Mouse (Mus musculus) CH12.LX (cell line): Measurements from ENCODE around the gene Abracl. TPM values are rescaled to one million over a fixed set of nuclear protein-coding genes. Genes with fewer than 3 reads are reported as not detected.

Source experiments
- DNase-seq: peaks from one replicate; pipeline ENCODE4 v3.0.0-alpha.2; 2013; ENCODE audit errors: extremely low read depth
- H3K27ac ChIP-seq: 2 replicates; pipeline ENCODE4 v1.5.1; 2012; ENCODE audit warnings: low read depth, mild to moderate bottlenecking, control low read depth, moderate library complexity; ENCODE audit not compliant: insufficient read depth
- H3K27me3 ChIP-seq: replicated peaks from 2 replicates; pipeline ENCODE3; 2012; ENCODE audit warnings: inconsistent platforms
- H3K36me3 ChIP-seq, 2 experiments: replicated peaks in 1 of 2; 2 replicates each; pipeline versions ENCODE3 to v1.6.1; 2012; ENCODE audit warnings: inconsistent platforms in 1 of 2, low read length in 1 of 2, mild to moderate bottlenecking in 1 of 2, mixed read lengths in 1 of 2, moderate library complexity in 1 of 2; ENCODE audit not compliant: control insufficient read depth in 1 of 2, insufficient read depth in 1 of 2
- H3K4me1 ChIP-seq, 2 experiments: 2 replicates each; pipeline ENCODE4 v1.6.1; 2012; ENCODE audit warnings: inconsistent platforms in 1 of 2, moderate library complexity in 1 of 2; ENCODE audit not compliant: insufficient read depth in 2 of 2, control insufficient read depth in 1 of 2
- H3K4me2 ChIP-seq: 2 replicates; pipeline ENCODE4 v1.6.1; 2012; ENCODE audit warnings: low read depth, mild to moderate bottlenecking, control low read depth; ENCODE audit not compliant: poor library complexity, insufficient read depth, severe bottlenecking
- H3K4me3 ChIP-seq, 3 experiments: fragments of 150-350 bp in 1 of 3; sonication (generic) in 1 of 3; replicated peaks in 1 of 3; 2 replicates each; pipeline versions ENCODE3 to v1.5.1; 2011 to 2012; ENCODE audit warnings: low read depth in 2 of 3, low read length in 2 of 3, mild to moderate bottlenecking in 2 of 3, moderate library complexity in 2 of 3, control low read depth in 1 of 3, improper control_type of control experiment in 1 of 3, inconsistent platforms in 1 of 3, mixed read lengths in 1 of 3; ENCODE audit not compliant: poor library complexity in 1 of 3
- H3K79me2 ChIP-seq: replicated peaks from 2 replicates; pipeline ENCODE4 v1.6.1; 2012; ENCODE audit warnings: mild to moderate bottlenecking, moderate library complexity; ENCODE audit not compliant: control insufficient read depth, poor library complexity, insufficient read depth, severe bottlenecking; ENCODE audit errors: extremely low read depth
- H3K9ac ChIP-seq: 2 replicates; pipeline ENCODE4 v1.6.1; 2012; ENCODE audit warnings: low read depth, mild to moderate bottlenecking, control low read depth, moderate library complexity; ENCODE audit not compliant: insufficient read depth
- H3K9me3 ChIP-seq: replicated peaks from 2 replicates; pipeline ENCODE3; 2012; ENCODE audit warnings: low read length, inconsistent platforms, mixed read lengths
- BHLHE40 ChIP-seq: IDR thresholded peaks from 2 replicates; pipeline ENCODE4 v1.6.1; 2011; ENCODE audit warnings: mild to moderate bottlenecking, low read depth, low read length, improper control_type of control experiment
- CHD1 ChIP-seq: IDR thresholded peaks from 2 replicates; pipeline ENCODE4 v1.6.1; 2012; ENCODE audit warnings: low read depth, low read length, improper control_type of control experiment, inconsistent platforms
- CHD2 ChIP-seq: IDR thresholded peaks from 2 replicates; pipeline ENCODE4 v1.6.1; 2011; ENCODE audit warnings: low read length, improper control_type of control experiment
- E2F4 ChIP-seq: IDR thresholded peaks from 2 replicates; pipeline ENCODE4 v1.6.1; 2011; ENCODE audit warnings: low read depth, low read length, improper control_type of control experiment; ENCODE audit not compliant: insufficient replicate concordance
- ELF1 ChIP-seq: IDR thresholded peaks from 2 replicates; pipeline ENCODE4 v1.6.1; 2014; ENCODE audit warnings: low read depth, mild to moderate bottlenecking, inconsistent platforms, low read length, improper control_type of control experiment
- ETS1 ChIP-seq: conservative IDR thresholded peaks from 2 replicates; pipeline ENCODE4 v1.6.1; 2012; ENCODE audit warnings: low read depth, mild to moderate bottlenecking, inconsistent platforms, low read length, improper control_type of control experiment, moderate library complexity
- HCFC1 ChIP-seq: IDR thresholded peaks from 2 replicates; pipeline ENCODE4 v1.6.1; 2012; ENCODE audit warnings: low read depth, mild to moderate bottlenecking, inconsistent platforms, low read length, improper control_type of control experiment
- IRF4 ChIP-seq: IDR thresholded peaks from 2 replicates; pipeline ENCODE4 v1.6.1; 2014; ENCODE audit warnings: low read depth, mild to moderate bottlenecking, inconsistent platforms, low read length, improper control_type of control experiment
- JUN ChIP-seq: IDR thresholded peaks from 2 replicates; pipeline ENCODE4 v1.6.1; 2011; ENCODE audit warnings: low read depth, mild to moderate bottlenecking, low read length, improper control_type of control experiment, moderate library complexity; ENCODE audit not compliant: insufficient read depth
- KAT2A ChIP-seq: IDR thresholded peaks from 2 replicates; pipeline ENCODE4 v1.6.1; 2012; ENCODE audit warnings: low read length, improper control_type of control experiment, inconsistent platforms; ENCODE audit not compliant: insufficient replicate concordance
- MAX ChIP-seq: IDR thresholded peaks from 2 replicates; pipeline ENCODE4 v1.6.1; 2011; ENCODE audit warnings: low read length, improper control_type of control experiment
- MAZ ChIP-seq: IDR thresholded peaks from 2 replicates; pipeline ENCODE4 v1.6.1; 2012; ENCODE audit warnings: low read depth, mild to moderate bottlenecking, inconsistent platforms, low read length, improper control_type of control experiment, moderate library complexity
- MEF2A ChIP-seq: IDR thresholded peaks from 2 replicates; pipeline ENCODE4 v1.6.1; 2014; ENCODE audit warnings: low read depth, mild to moderate bottlenecking, inconsistent platforms, low read length, improper control_type of control experiment, borderline replicate concordance
- MXI1 ChIP-seq: IDR thresholded peaks from 2 replicates; pipeline ENCODE4 v1.6.1; 2011; ENCODE audit warnings: mild to moderate bottlenecking, low read depth, low read length, improper control_type of control experiment
- NRF1 ChIP-seq: IDR thresholded peaks from 2 replicates; pipeline ENCODE4 v1.6.1; 2014; ENCODE audit warnings: low read depth, mild to moderate bottlenecking, inconsistent platforms, low read length, improper control_type of control experiment, moderate library complexity
- POLR2A ChIP-seq: IDR thresholded peaks from 2 replicates; pipeline ENCODE4 v1.6.1; 2011; ENCODE audit warnings: low read depth, mild to moderate bottlenecking, improper control_type of control experiment, low read length
- POLR2AphosphoS2 ChIP-seq: IDR thresholded peaks from 2 replicates; pipeline ENCODE4 v1.6.1; 2011; ENCODE audit warnings: low read depth, low read length, improper control_type of control experiment
- RCOR1 ChIP-seq: conservative IDR thresholded peaks from 2 replicates; pipeline ENCODE4 v1.6.1; 2012; ENCODE audit warnings: low read depth, mild to moderate bottlenecking, inconsistent platforms, low read length, improper control_type of control experiment
- SIN3A ChIP-seq: IDR thresholded peaks from 2 replicates; pipeline ENCODE4 v1.6.1; 2012; ENCODE audit warnings: low read length, improper control_type of control experiment, inconsistent platforms
- SMC3 ChIP-seq: IDR thresholded peaks from 2 replicates; pipeline ENCODE4 v1.6.1; 2011; ENCODE audit warnings: low read depth, low read length, improper control_type of control experiment
- TBP ChIP-seq: conservative IDR thresholded peaks from 2 replicates; pipeline ENCODE4 v1.6.1; 2011; ENCODE audit warnings: low read depth, low read length, improper control_type of control experiment
- TCF12 ChIP-seq: IDR thresholded peaks from 2 replicates; pipeline ENCODE4 v1.6.1; 2014; ENCODE audit warnings: low read depth, mild to moderate bottlenecking, inconsistent platforms, low read length, improper control_type of control experiment
- USF1 ChIP-seq: IDR thresholded peaks from 2 replicates; pipeline ENCODE4 v1.6.1; 2014; ENCODE audit warnings: low read depth, mild to moderate bottlenecking, inconsistent platforms, low read length, improper control_type of control experiment
- USF2 ChIP-seq: conservative IDR thresholded peaks from 2 replicates; pipeline ENCODE4 v1.6.1; 2011; ENCODE audit warnings: low read depth, low read length, improper control_type of control experiment
- ZKSCAN1 ChIP-seq: IDR thresholded peaks from 2 replicates; pipeline ENCODE4 v1.6.1; 2012; ENCODE audit warnings: low read depth, inconsistent platforms, low read length, improper control_type of control experiment, borderline replicate concordance
- ZMIZ1 ChIP-seq: IDR thresholded peaks from 2 replicates; pipeline ENCODE4 v1.6.1; 2012; ENCODE audit warnings: low read depth, mild to moderate bottlenecking, inconsistent platforms, low read length, improper control_type of control experiment
- ZNF384 ChIP-seq: IDR thresholded peaks from 2 replicates; pipeline ENCODE4 v1.6.1; 2012; ENCODE audit warnings: low read depth, low read length, improper control_type of control experiment, inconsistent platforms
- dilution Hi-C: fragments of 300-500 bp; cut with MboI; formaldehyde crosslinking; loops from 2 replicates; pipeline ENCODE4 v1.14.3; 2020; ENCODE audit warnings: low sequenced_read_pairs; ENCODE audit not compliant: extremely low pct_unique_long_range_greater_than_20kb, extremely low pct_ligation_motif_present
- in situ Hi-C: fragments of 300-500 bp; cut with MboI; formaldehyde crosslinking; loops from 3 replicates; pipeline ENCODE4 v1.14.3; 2019; ENCODE audit warnings: low sequenced_read_pairs, low pct_ligation_motif_present, low pct_unique_long_range_greater_than_20kb, mixed read lengths
- polyA plus RNA-seq: library from polyadenylated mRNA; unstranded; fragments of >175 nt; gene quantifications from 2 replicates; pipeline ENCODE4 v1.2.1, GENCODE M21; 2012; ENCODE audit warnings: low read depth; ENCODE audit not compliant: insufficient read length
- total RNA-seq, 2 experiments: library from RNA; depleted of rRNA; stranded (reverse); fragments of 300-350 nt in 1 of 2; fragments of >200 nt in 1 of 2; gene quantifications; 2 replicates each; pipeline ENCODE4 v1.2.3; 2012 to 2014

The Abracl gene
- 86.1 and 106 TPM in 2 replicates for total RNA-seq (2012; rRNA removed)
- total RNA-seq (2014; rRNA removed) = 226 and 276 TPM in 2 replicates
- 166 and 245 TPM in 2 replicates for polyA plus RNA-seq

DNA sequence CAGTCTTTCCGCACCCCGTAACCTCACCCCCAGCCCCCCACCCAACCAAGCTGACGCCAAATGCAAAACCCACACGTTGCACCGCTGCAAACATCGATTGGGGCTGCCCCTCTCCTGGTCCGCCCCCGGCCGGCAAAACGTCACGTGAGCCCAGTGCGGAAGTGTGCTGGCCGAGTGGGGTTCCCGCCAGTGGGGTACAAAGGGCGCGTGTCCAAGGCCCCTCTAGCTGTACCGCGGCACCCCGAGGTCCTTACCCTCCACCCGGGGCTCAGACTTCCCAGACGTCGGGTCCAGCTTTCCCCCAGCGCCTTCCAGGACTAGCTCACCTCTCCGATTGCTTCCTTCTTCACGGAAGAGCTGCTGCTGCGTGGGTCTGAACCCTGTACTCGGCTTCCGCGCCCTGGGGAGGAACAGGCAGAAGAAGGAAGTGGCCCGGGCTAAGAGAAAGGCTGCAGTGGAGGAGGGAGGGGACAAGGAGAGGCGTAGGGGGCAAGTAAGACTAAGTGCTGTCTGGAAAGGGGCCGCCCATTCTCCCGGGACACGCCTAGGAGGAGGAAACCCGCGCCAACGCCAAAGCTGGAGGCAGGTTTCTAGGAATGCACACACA is at the start of gene Abracl:
TSS of gene Abracl (minus strand) at position 548 of the 607 bp plus-strand sequence.
- peak within 1 kb of the TSS; percentile 68 to 76 (median 75) for H3K4me3 ChIP-seq
- in situ Hi-C loops = no loop called here
- dilution Hi-C loops = no loop called here
- H3K9me3 ChIP-seq = peaks cover 5% of the 10 kb centered on the region
- H3K4me1 ChIP-seq = peaks cover 2 to 22% of the 10 kb centered on the region in 2 experiments
- peak within 1 kb of the TSS; percentile 81 for H3K4me2 ChIP-seq
- no peaks in the 10 kb centered on the region for H3K27me3 ChIP-seq
- DNase-seq = peak; percentile 79
- TF ChIP-seq USF2 (peak; percentile 63), MXI1 (peak; percentile 68), NRF1 (no peak), POLR2AphosphoS2 (peak; percentile 68; the same call in 1 of the 2 replicates), SMC3 (no peak), ETS1 (peak; percentile 40), POLR2A (peak; percentile 84), USF1 (peak; percentile 88), JUN (no peak), SIN3A (peak; percentile 39; the same call in 1 of the 2 replicates), TBP (no peak), RCOR1 (no peak), MAX (peak; percentile 76), TCF12 (peak; percentile 67), IRF4 (peak; percentile 2; the same call in 1 of the 2 replicates), ELF1 (peak; percentile 91), KAT2A (0 out of 2 replicates have a peak, but pooled peaks have one; percentile 31), MAZ (peak; percentile 36; the same call in 1 of the 2 replicates), BHLHE40 (peak; percentile 95), HCFC1 (peak; percentile 41)
- peak within 1 kb of the TSS; percentile 34 for H3K9ac ChIP-seq
- peaks cover 5 to 14% of the 10 kb centered on the region in 2 experiments for H3K36me3 ChIP-seq
- H3K79me2 ChIP-seq = peaks cover 20% of the 10 kb centered on the region
- peak within 1 kb of the TSS; percentile 47 for H3K27ac ChIP-seq

DNA sequence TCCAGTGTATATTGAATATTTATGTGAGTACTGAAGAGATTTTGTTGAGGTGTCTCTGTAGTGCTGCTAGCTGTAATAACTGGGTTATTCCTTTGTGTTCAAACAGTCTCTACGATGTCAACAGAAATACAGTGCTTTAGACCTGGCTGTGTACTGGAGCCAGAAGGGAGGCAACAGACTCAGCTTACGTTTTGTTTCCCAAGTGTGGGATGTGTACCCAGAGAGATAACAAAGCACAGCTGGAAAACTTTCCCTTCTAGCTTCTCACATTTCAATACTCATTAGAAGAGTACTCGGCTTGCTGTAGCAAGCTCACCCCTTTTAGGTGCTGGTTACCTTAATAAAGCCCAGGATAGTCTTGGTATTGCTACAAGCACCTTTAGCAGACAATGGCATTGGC is 49.8 kb upstream of the Abracl start:
- in situ Hi-C loops (no loop called here), dilution Hi-C loops (no loop called here)
- H3K27ac ChIP-seq = no peak overlapping the region
- H3K4me2 ChIP-seq = no peak overlapping the region
- peaks cover 0 to 23% of the 10 kb centered on the region in 2 experiments; a peak in 2 of 4 replicates for H3K4me1 ChIP-seq
- no peak for DNase-seq
- no peaks in the 10 kb centered on the region for H3K9me3 ChIP-seq
- peaks cover 6 to 15% of the 10 kb centered on the region in 2 experiments for H3K36me3 ChIP-seq
- no peak overlapping the region for H3K9ac ChIP-seq
- peaks cover 28% of the 10 kb centered on the region for H3K79me2 ChIP-seq
- no peak overlapping the region for H3K4me3 ChIP-seq
- no peaks in the 10 kb centered on the region for H3K27me3 ChIP-seq
- no peak for TF ChIP-seq MAX
- no peak for TF ChIP-seq KAT2A
- TF ChIP-seq JUN = no peak
- TF ChIP-seq ZKSCAN1 = no peak
- no peak for TF ChIP-seq MXI1
- TF ChIP-seq NRF1 = no peak
- no peak for TF ChIP-seq CHD2
- no peak for TF ChIP-seq USF2
- no peak for TF ChIP-seq E2F4
- no peak for TF ChIP-seq ZMIZ1
- TF ChIP-seq CHD1 = no peak
- no peak for TF ChIP-seq POLR2A
- TF ChIP-seq TBP = no peak
- no peak for TF ChIP-seq MEF2A
- TF ChIP-seq ZNF384 = no peak
- no peak for TF ChIP-seq BHLHE40
- TF ChIP-seq, all 38 proteins: peak for 0
